Mouse (Mus musculus) pancreas, adult 10 weeks (tissue): Measurements from ENCODE around the gene Psmd2. TPM values are rescaled to one million over a fixed set of nuclear protein-coding genes. Genes with fewer than 3 reads are reported as not detected.

Experiments used
- polyA plus RNA-seq: library from polyadenylated mRNA; stranded (reverse); fragments of 350-450 nt; fragmentation: Illumina TruSeq; extraction: RNeasy Lipid Tissue Mini Kit (QIAGEN cat#74804); gene quantifications from one replicate; pipeline ENCODE4 v1.2.3, GENCODE M21; 2015; ENCODE audit warnings: low read depth, low replicate concordance; ENCODE audit not compliant: insufficient read depth

The Psmd2 gene
- polyA plus RNA-seq = 33.6 TPM

GRCm38 (mm10) chr16:20651076-20651946 lies at the start of gene Psmd2:
TSS of gene Psmd2 (plus strand) at chr16:20651652.

DNA sequence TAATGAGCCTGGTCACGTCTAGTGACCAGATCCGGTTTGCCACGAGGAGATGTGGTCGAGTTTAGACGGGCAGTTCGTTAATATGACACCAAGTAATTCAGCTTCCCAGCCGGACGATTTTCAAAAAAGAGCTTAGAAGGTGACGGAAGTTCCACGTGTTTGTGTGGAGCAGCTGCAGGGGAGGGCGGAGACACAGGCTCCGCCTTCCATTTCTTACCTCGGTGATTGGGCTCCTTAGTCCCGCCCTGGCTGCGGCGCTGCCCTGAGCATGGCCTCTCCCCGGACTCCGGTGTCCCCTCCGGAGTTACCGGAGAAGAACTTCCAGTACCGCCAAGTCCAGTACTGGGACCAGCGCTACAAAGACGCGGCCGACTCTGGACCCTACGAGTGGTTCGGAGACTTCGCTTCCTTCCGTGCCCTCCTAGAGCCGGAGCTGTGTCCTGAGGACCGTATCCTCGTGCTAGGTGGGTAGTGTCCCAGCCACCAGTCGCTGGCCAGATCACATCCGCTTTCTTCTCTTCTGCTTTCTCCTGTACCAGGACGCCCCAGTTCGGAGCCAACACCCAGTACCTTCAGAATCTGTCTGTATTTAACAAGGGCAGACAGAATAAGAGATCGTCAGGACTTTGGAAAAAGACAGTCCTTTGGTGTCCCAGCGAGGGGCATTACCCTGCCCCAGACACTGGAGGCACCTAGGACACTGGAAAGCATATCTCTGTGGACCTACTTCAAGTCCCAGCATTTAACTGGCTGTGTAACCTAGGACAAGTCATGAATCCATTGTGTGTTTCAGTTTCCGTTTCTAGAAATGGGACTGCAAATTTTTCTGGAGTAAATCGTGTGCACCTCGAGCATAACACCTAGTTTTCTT lies 39.9 kb upstream of the Psmd2 start, which contains the start of the genes Eef1akmt4, Gm49333 and Alg3:
Eef1akmt4 (plus strand) TSS at position 237 of the 871 bp plus-strand sequence.
Gm49333 (plus strand) TSS at position 254 of the 871 bp plus-strand sequence.
Alg3 (minus strand) TSS at position 379 of the 871 bp plus-strand sequence.

DNA sequence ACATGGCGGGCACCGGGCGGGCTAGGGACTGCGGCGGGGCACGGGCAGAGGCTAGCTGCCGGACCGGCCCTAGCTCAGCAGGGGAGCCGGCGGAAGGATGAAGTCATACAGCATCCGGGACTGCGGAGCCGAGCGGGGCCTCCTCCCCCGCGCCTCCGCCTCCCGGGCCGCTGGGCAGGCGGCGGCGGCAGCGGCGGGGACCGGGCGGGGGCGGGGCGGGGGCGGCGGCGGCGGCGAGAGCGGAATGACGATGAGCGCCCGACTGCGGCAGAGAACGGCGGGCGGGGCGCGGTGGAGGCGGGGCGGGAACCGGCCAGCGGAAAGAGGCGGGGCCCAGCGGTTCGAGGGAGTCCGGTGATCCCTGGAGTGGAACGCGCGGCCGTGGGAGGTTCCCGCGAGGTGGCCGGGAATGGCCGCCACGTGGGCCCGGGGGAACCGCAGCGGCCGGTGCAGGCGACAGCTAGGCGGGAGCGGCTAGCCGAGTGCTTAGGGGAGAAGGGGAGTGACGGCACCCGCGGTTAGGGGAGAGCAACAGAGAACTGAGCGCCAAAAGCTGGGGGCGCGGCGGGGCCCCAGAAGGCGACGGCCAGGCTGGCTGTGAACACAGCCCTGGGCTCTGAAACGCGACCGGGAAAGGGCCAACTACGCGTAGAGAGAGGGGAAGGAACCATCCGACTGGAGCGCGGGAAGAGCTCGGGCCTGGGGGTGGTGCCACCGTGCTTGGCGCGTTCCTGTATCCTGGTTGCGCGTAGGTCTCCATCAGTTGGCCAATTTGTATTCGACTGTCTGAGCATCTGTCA lies 30.1 kb upstream of the Psmd2 start, which contains the start of gene Camk2n2:
Camk2n2 (minus strand) TSS at position 97 of the 800 bp plus-strand sequence.

DNA sequence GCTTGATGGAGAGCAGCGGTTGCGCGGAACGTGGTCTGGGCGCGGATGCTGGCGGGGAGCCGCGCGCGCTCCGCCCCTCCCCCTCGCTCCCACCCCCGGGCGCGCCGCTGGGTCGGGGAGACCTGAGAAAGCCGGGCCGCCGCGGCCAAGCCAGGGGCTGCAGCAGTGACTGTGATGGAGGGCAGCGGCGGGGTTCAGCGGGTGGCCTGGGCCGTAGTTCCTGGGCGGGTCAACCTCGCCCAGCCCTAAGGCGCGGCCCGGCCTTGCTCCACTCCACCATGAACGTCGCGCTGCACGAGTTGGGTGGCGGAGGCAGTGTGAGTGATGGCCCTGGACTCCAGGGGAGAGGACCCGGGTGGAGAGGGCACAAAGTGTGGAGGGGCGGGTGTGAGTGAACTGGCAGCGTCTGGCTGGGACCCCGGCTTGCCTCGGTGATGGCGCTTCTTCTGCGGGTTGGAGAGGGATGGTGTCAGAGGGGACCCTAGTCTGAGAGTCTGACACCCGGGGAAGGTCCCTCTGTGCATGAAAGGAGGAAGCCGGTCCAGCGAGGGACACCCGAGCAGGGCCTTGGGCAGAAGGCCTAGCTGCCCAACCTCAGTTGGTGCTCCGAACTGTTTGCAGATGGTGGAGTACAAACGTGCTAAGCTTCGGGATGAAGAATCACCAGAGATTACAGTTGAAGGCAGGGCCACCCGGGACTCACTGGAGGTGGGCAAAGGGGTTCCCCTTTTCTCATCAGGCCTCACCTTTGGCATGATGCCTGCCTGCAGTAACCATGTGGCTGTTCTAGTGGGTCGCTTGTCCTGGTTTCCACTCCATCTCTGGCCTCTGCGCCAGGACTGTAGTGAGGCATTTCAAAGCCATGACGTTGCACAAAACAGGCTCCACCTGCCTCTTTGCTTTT lies 21.5 kb upstream of the Psmd2 start, which contains the start of gene Ece2:
Ece2 (plus strand) TSS at position 98 of the 904 bp plus-strand sequence.

GRCm38 (mm10) chr16:20668013-20668412 lies 16.6 kb downstream of the Psmd2 start, which contains the start of gene Eif4g1:
TSS of gene Eif4g1 (plus strand) at chr16:20668313.

DNA sequence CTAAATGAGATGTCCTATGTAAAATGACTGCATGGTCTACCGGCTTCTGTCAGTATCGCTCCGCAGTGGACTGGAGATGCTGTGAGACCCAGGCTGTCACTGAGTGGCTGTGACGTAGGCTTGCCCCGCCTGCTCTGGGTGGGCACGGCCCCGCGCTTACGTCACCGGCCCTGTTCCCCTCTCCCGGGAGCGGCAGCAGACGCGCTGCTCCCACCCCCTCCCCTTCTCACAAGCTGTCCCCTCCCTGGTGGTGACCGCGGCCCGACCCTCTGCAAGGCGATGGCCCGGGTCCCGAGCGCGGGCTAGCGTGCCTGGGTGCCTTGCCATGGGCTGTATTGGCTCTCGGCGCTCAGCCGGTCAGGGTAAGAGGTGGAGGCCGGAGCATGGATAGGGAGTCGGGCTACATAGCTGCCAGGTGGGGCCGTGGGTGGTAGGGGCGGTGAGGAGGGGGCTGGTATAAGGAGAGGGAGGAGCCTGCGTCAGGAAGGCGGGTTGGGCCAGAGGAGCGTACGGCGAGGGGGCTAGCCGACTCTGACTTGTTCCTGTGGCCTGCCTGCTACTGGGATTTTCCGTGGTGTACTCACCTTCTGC lies 41.8 kb downstream of the Psmd2 start, which contains the start of gene Fam131a:
Fam131a (plus strand) TSS at position 131 of the 591 bp plus-strand sequence.

Other genes with a start within 250 kb of the Psmd2 start
- 20.6 TPM for gene Abcc5, start 225.3 kb upstream of the Psmd2 start, polyA plus RNA-seq
- gene Eif2b5, start 152.8 kb upstream of the Psmd2 start, polyA plus RNA-seq = 21.2 TPM
- 14.7 TPM for gene Dvl3, start 134.7 kb upstream of the Psmd2 start, polyA plus RNA-seq
- 57.8 TPM for gene Ap2m1, start 116.2 kb upstream of the Psmd2 start, polyA plus RNA-seq
- gene Abcf3, start 103.1 kb upstream of the Psmd2 start, polyA plus RNA-seq = 25.1 TPM
- gene Vwa5b2, start 62.2 kb upstream of the Psmd2 start, polyA plus RNA-seq = 12.7 TPM
- 4.9 TPM for gene Eef1akmt4, start 40.1 kb upstream of the Psmd2 start, polyA plus RNA-seq
- not detected for gene Gm49333, start 40.0 kb upstream of the Psmd2 start, polyA plus RNA-seq
- 9.1 TPM for gene Alg3, start 39.9 kb upstream of the Psmd2 start, polyA plus RNA-seq
- 3.7 TPM for gene Camk2n2, start 30.4 kb upstream of the Psmd2 start, polyA plus RNA-seq
- gene Ece2, start 21.8 kb upstream of the Psmd2 start, polyA plus RNA-seq = 0.79 TPM
- gene Eif4g1, start 16.7 kb downstream of the Psmd2 start, polyA plus RNA-seq = 81.8 TPM
- 3.5 TPM for gene Fam131a, start 41.6 kb downstream of the Psmd2 start, polyA plus RNA-seq
- gene Polr2h, start 66.0 kb downstream of the Psmd2 start, polyA plus RNA-seq = 9.7 TPM
- gene Clcn2, start 66.1 kb downstream of the Psmd2 start, polyA plus RNA-seq = 4.5 TPM
- 1.8 TPM for gene Chrd, start 81.5 kb downstream of the Psmd2 start, polyA plus RNA-seq
- not detected for gene Thpo, start 82.9 kb downstream of the Psmd2 start, polyA plus RNA-seq